Mouse (Mus musculus) kidney, adult 2 months (tissue): ENCODE measurements around the gene 4930572O03Rik.
"Not testable (repeated sequence)": the region's sequence is repeated elsewhere in the genome, so short reads cannot be mapped to it uniquely, and the experiment has no call there.

Experiments
- CTCF ChIP-seq: fragments of 200-500 bp; conservative IDR thresholded peaks from 2 replicates; pipeline ENCODE4 v1.5.1; 2011; ENCODE audit warnings: low read depth, mild to moderate bottlenecking, control low read depth, low read length, moderate library complexity, mixed read lengths; ENCODE audit not compliant: insufficient read depth, insufficient read length
- POLR2A ChIP-seq: fragments of 200-500 bp; IDR thresholded peaks from one replicate; pipeline ENCODE4 v1.6.1; 2011; ENCODE audit warnings: low read depth, low read length, control low read depth

- not testable (repeated sequence) for TF ChIP-seq POLR2A, CTCF
Observed at GRCm38 (mm10) chr5:15616195-15616594, 40.7 kb downstream of the 4930572O03Rik start.
